Mouse (Mus musculus): ENCODE measurements around the gene Hdac5.

DNA sequence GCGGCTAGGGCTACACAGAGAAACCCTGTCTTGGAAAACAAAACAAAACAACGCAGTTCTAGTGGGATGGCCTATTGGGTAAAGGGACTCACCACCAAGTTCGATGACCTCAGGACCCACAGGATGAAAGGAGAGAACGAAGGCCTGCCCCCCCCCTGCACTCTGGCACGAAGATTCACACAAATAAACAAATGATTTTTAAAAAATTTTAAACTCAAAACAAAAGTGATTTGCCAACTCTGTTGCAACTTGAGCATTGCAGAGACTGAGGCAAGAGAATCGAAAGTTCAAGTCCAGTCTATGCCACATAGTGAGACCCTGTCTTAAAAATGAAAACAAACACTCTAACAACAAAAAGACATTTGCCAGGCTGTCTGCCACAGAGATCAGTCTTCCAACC lies 10.7 kb upstream of the Hdac5 start:
- no peak for TF ChIP-seq CTCF (IDR thresholded peaks at IDR 0.05; ENCODE audit: low read depth)
- TF ChIP-seq EP300 (IDR thresholded peaks at IDR 0.05; ENCODE audit: low read depth): no peak
